Mouse (Mus musculus) CH12.LX (cell line): ENCODE measurements at regions not wholly inside any gene's neighbourhood (a gene's known extent, or its start where the extent isn't known, plus 50 kb on each side); places are given as distances from the start of the nearest gene placed in this dataset.

Experiments used
- DNase-seq: peaks from one replicate; pipeline ENCODE4 v3.0.0-alpha.2; 2013; ENCODE audit errors: extremely low read depth
- H3K27ac ChIP-seq: 2 replicates; pipeline ENCODE4 v1.5.1; 2012; ENCODE audit warnings: low read depth, mild to moderate bottlenecking, control low read depth, moderate library complexity; ENCODE audit not compliant: insufficient read depth
- H3K27me3 ChIP-seq: replicated peaks from 2 replicates; pipeline ENCODE3; 2012; ENCODE audit warnings: inconsistent platforms
- H3K36me3 ChIP-seq, 2 experiments: replicated peaks in 1 of 2; 2 replicates each; pipeline versions ENCODE3 to v1.6.1; 2012; ENCODE audit warnings: inconsistent platforms in 1 of 2, low read length in 1 of 2, mild to moderate bottlenecking in 1 of 2, mixed read lengths in 1 of 2, moderate library complexity in 1 of 2; ENCODE audit not compliant: control insufficient read depth in 1 of 2, insufficient read depth in 1 of 2
- H3K4me1 ChIP-seq, 2 experiments: 2 replicates each; pipeline ENCODE4 v1.6.1; 2012; ENCODE audit warnings: inconsistent platforms in 1 of 2, moderate library complexity in 1 of 2; ENCODE audit not compliant: insufficient read depth in 2 of 2, control insufficient read depth in 1 of 2
- H3K4me2 ChIP-seq: 2 replicates; pipeline ENCODE4 v1.6.1; 2012; ENCODE audit warnings: low read depth, mild to moderate bottlenecking, control low read depth; ENCODE audit not compliant: poor library complexity, insufficient read depth, severe bottlenecking
- H3K4me3 ChIP-seq, 3 experiments: fragments of 150-350 bp in 1 of 3; sonication (generic) in 1 of 3; replicated peaks in 1 of 3; 2 replicates each; pipeline versions ENCODE3 to v1.5.1; 2011 to 2012; ENCODE audit warnings: low read depth in 2 of 3, low read length in 2 of 3, mild to moderate bottlenecking in 2 of 3, moderate library complexity in 2 of 3, control low read depth in 1 of 3, improper control_type of control experiment in 1 of 3, inconsistent platforms in 1 of 3, mixed read lengths in 1 of 3; ENCODE audit not compliant: poor library complexity in 1 of 3
- H3K79me2 ChIP-seq: replicated peaks from 2 replicates; pipeline ENCODE4 v1.6.1; 2012; ENCODE audit warnings: mild to moderate bottlenecking, moderate library complexity; ENCODE audit not compliant: control insufficient read depth, poor library complexity, insufficient read depth, severe bottlenecking; ENCODE audit errors: extremely low read depth
- H3K9ac ChIP-seq: 2 replicates; pipeline ENCODE4 v1.6.1; 2012; ENCODE audit warnings: low read depth, mild to moderate bottlenecking, control low read depth, moderate library complexity; ENCODE audit not compliant: insufficient read depth
- H3K9me3 ChIP-seq: replicated peaks from 2 replicates; pipeline ENCODE3; 2012; ENCODE audit warnings: low read length, inconsistent platforms, mixed read lengths
- CHD1 ChIP-seq: IDR thresholded peaks from 2 replicates; pipeline ENCODE4 v1.6.1; 2012; ENCODE audit warnings: low read depth, low read length, improper control_type of control experiment, inconsistent platforms
- CHD2 ChIP-seq: IDR thresholded peaks from 2 replicates; pipeline ENCODE4 v1.6.1; 2011; ENCODE audit warnings: low read length, improper control_type of control experiment
- CTCF ChIP-seq, 2 experiments: IDR thresholded peaks in 1 of 2; conservative IDR thresholded peaks in 1 of 2; 2 replicates each; pipeline ENCODE4 v1.5.1; 2011 to 2012; ENCODE audit warnings: low read depth in 2 of 2, low read length in 2 of 2, improper control_type of control experiment in 1 of 2, inconsistent platforms in 1 of 2, mild to moderate bottlenecking in 1 of 2, moderate library complexity in 1 of 2
- E2F4 ChIP-seq: IDR thresholded peaks from 2 replicates; pipeline ENCODE4 v1.6.1; 2011; ENCODE audit warnings: low read depth, low read length, improper control_type of control experiment; ENCODE audit not compliant: insufficient replicate concordance
- ELF1 ChIP-seq: IDR thresholded peaks from 2 replicates; pipeline ENCODE4 v1.6.1; 2014; ENCODE audit warnings: low read depth, mild to moderate bottlenecking, inconsistent platforms, low read length, improper control_type of control experiment
- EP300 ChIP-seq: IDR thresholded peaks from 2 replicates; pipeline ENCODE4 v1.6.1; 2011; ENCODE audit warnings: low read length, improper control_type of control experiment
- HCFC1 ChIP-seq: IDR thresholded peaks from 2 replicates; pipeline ENCODE4 v1.6.1; 2012; ENCODE audit warnings: low read depth, mild to moderate bottlenecking, inconsistent platforms, low read length, improper control_type of control experiment
- IRF4 ChIP-seq: IDR thresholded peaks from 2 replicates; pipeline ENCODE4 v1.6.1; 2014; ENCODE audit warnings: low read depth, mild to moderate bottlenecking, inconsistent platforms, low read length, improper control_type of control experiment
- JUND ChIP-seq: conservative IDR thresholded peaks from 2 replicates; pipeline ENCODE4 v1.6.1; 2011; ENCODE audit warnings: low read depth, low read length, improper control_type of control experiment
- KAT2A ChIP-seq: IDR thresholded peaks from 2 replicates; pipeline ENCODE4 v1.6.1; 2012; ENCODE audit warnings: low read length, improper control_type of control experiment, inconsistent platforms; ENCODE audit not compliant: insufficient replicate concordance
- MAFK ChIP-seq: IDR thresholded peaks from 2 replicates; pipeline ENCODE4 v1.6.1; 2011; ENCODE audit warnings: low read length, improper control_type of control experiment; ENCODE audit not compliant: insufficient replicate concordance
- MAX ChIP-seq: IDR thresholded peaks from 2 replicates; pipeline ENCODE4 v1.6.1; 2011; ENCODE audit warnings: low read length, improper control_type of control experiment
- MAZ ChIP-seq: IDR thresholded peaks from 2 replicates; pipeline ENCODE4 v1.6.1; 2012; ENCODE audit warnings: low read depth, mild to moderate bottlenecking, inconsistent platforms, low read length, improper control_type of control experiment, moderate library complexity
- MXI1 ChIP-seq: IDR thresholded peaks from 2 replicates; pipeline ENCODE4 v1.6.1; 2011; ENCODE audit warnings: mild to moderate bottlenecking, low read depth, low read length, improper control_type of control experiment
- PAX5 ChIP-seq: IDR thresholded peaks from 2 replicates; pipeline ENCODE4 v1.6.1; 2012; ENCODE audit warnings: low read length, inconsistent platforms, mixed read lengths
- POLR2A ChIP-seq: IDR thresholded peaks from 2 replicates; pipeline ENCODE4 v1.6.1; 2011; ENCODE audit warnings: low read depth, mild to moderate bottlenecking, improper control_type of control experiment, low read length
- POLR2AphosphoS2 ChIP-seq: IDR thresholded peaks from 2 replicates; pipeline ENCODE4 v1.6.1; 2011; ENCODE audit warnings: low read depth, low read length, improper control_type of control experiment
- RAD21 ChIP-seq: IDR thresholded peaks from 2 replicates; pipeline ENCODE4 v1.6.1; 2011; ENCODE audit warnings: low read depth, mild to moderate bottlenecking, low read length, improper control_type of control experiment, moderate library complexity
- RCOR1 ChIP-seq: conservative IDR thresholded peaks from 2 replicates; pipeline ENCODE4 v1.6.1; 2012; ENCODE audit warnings: low read depth, mild to moderate bottlenecking, inconsistent platforms, low read length, improper control_type of control experiment
- TCF12 ChIP-seq: IDR thresholded peaks from 2 replicates; pipeline ENCODE4 v1.6.1; 2014; ENCODE audit warnings: low read depth, mild to moderate bottlenecking, inconsistent platforms, low read length, improper control_type of control experiment
- USF2 ChIP-seq: conservative IDR thresholded peaks from 2 replicates; pipeline ENCODE4 v1.6.1; 2011; ENCODE audit warnings: low read depth, low read length, improper control_type of control experiment
- ZC3H11A ChIP-seq: IDR thresholded peaks from 2 replicates; pipeline ENCODE4 v1.6.1; 2012; ENCODE audit warnings: low read depth, mild to moderate bottlenecking, inconsistent platforms, low read length, improper control_type of control experiment
- ZKSCAN1 ChIP-seq: IDR thresholded peaks from 2 replicates; pipeline ENCODE4 v1.6.1; 2012; ENCODE audit warnings: low read depth, inconsistent platforms, low read length, improper control_type of control experiment, borderline replicate concordance
- ZMIZ1 ChIP-seq: IDR thresholded peaks from 2 replicates; pipeline ENCODE4 v1.6.1; 2012; ENCODE audit warnings: low read depth, mild to moderate bottlenecking, inconsistent platforms, low read length, improper control_type of control experiment
- ZNF384 ChIP-seq: IDR thresholded peaks from 2 replicates; pipeline ENCODE4 v1.6.1; 2012; ENCODE audit warnings: low read depth, low read length, improper control_type of control experiment, inconsistent platforms
- dilution Hi-C: fragments of 300-500 bp; cut with MboI; formaldehyde crosslinking; loops from 2 replicates; pipeline ENCODE4 v1.14.3; 2020; ENCODE audit warnings: low sequenced_read_pairs; ENCODE audit not compliant: extremely low pct_unique_long_range_greater_than_20kb, extremely low pct_ligation_motif_present
- in situ Hi-C: fragments of 300-500 bp; cut with MboI; formaldehyde crosslinking; loops from 3 replicates; pipeline ENCODE4 v1.14.3; 2019; ENCODE audit warnings: low sequenced_read_pairs, low pct_ligation_motif_present, low pct_unique_long_range_greater_than_20kb, mixed read lengths

DNA sequence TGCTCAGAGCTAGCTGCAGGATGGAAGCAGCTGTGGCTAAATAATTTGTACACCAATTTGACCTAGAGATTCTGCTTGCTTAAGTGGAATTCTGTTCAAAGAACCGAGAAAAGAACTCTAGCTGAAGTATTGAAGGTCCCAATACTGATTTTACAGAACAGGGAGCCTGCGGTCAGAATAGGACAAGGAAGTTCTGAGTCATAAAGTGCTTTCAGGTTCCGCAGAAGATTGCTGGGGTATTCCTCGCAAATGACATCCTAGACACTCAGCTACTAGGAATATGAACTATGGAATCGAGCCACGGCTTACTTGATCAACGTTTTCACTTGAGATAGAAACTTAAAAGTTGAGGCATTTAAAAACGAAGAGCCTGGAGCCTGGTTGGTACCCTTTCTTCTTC is 127.0 kb upstream of the Tsc22d1 start (continued):
- no peak for TF ChIP-seq E2F4
- TF ChIP-seq CHD1 = no peak
- TF ChIP-seq MAZ = no peak
- no peak for TF ChIP-seq POLR2A
- TF ChIP-seq ZMIZ1 = no peak
- TF ChIP-seq MAFK = peak; percentile 52; the same call in 1 of the 2 replicates
- no peak for TF ChIP-seq USF2
- peak; percentile 92 for TF ChIP-seq JUND
- no peak for TF ChIP-seq PAX5
- TF ChIP-seq CHD2 = peak; percentile 61
- no peak for TF ChIP-seq RAD21
- TF ChIP-seq POLR2AphosphoS2 = no peak
- no peak for TF ChIP-seq CTCF (conservative IDR thresholded peaks at IDR 0.05 in 1 of 2, IDR thresholded peaks at IDR 0.05 in 1 of 2; ENCODE audit: low read depth in 2 of 2, low read length in 2 of 2)

DNA sequence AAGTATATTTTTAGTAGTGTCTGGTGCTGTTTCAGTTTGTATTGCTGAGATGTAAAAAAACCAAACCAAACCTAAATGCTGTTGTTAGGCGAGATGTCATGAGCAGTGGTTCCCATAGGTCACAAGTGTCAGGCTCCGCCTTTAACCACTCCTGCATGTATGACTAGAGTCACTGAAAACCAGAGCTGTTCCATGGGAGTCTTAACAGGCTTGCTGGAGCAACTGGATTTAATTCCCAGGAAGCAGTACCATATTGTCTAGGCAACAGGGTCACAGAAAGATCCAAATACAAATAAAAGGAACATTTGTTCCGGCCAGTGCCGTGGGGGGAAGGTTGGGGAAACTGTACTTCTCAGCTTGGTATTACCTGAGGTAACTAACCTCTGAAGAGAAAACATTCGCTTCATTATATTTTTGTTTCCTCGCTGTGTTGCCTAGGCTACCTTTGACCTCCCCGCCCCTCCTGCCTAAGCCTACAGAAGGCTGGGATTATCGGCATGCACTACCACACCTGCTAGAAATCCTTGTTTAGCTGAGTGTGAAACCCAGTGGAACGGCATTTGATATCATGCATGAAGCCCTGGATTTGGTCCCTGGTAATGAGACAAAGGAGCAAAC is 124.3 kb upstream of the Tsc22d1 start:
- in situ Hi-C loops = no loop called here
- no peaks in the 10 kb centered on the region for H3K27me3 ChIP-seq
- TF ChIP-seq POLR2AphosphoS2 = no peak
- no peak for TF ChIP-seq POLR2A
- TF ChIP-seq IRF4 = no peak
- no peak for TF ChIP-seq MXI1
- TF ChIP-seq RCOR1 = no peak
- no peak for TF ChIP-seq ZC3H11A
- TF ChIP-seq HCFC1 = no peak
- TF ChIP-seq TCF12 = no peak
- TF ChIP-seq MAFK = no peak
- no peak for TF ChIP-seq RAD21
- no peak for TF ChIP-seq MAX
- TF ChIP-seq ZMIZ1 = no peak
- no peak for TF ChIP-seq EP300
- TF ChIP-seq ELF1 = no peak
- no peak for TF ChIP-seq KAT2A
- TF ChIP-seq ZKSCAN1 = no peak
- TF ChIP-seq E2F4 = no peak
- TF ChIP-seq ZNF384 = no peak

More for the DNA sequence above, 124.3 kb upstream of the Tsc22d1 start:
- Histone ChIP-seq H3K4me2 (no peak overlapping the region), H3K27ac (no peak overlapping the region), H3K9me3 (no peaks in the 10 kb centered on the region), H3K36me3 (no peaks in the 10 kb centered on the region), H3K4me3 (no peak overlapping the region), H3K4me1 (peaks cover 4 to 20% of the 10 kb centered on the region in 2 experiments; a peak in 3 of 4 replicates), H3K9ac (no peak overlapping the region), H3K79me2 (no peaks in the 10 kb centered on the region)
- DNase-seq = no peak
- dilution Hi-C loops = no loop called here
